Mouse (Mus musculus): ENCODE data around the gene Mllt11. TPM values are rescaled to one million over a fixed set of nuclear protein-coding genes. Genes with fewer than 3 reads are reported as not detected.
A peak's percentile ranks its signal among the peaks of the same experiment; 100 is the strongest.

Mllt11 gene
- total RNA-seq (2014; rRNA removed) (347 and 357 TPM in 2 replicates), polyA plus RNA-seq (2015; fragmentation: Nextera tagmentation; extraction: Ambion mirVana) (446 and 473 TPM in 2 replicates)

- peak within 1 kb of the TSS; percentile 93 for H3K27ac ChIP-seq
- 43% methylated on average over 13 of the region's 13 CpGs for WGBS
- no peaks in the 10 kb centered on the region for H3K27me3 ChIP-seq (ENCODE audit: insufficient read depth, low read length)
- H3K9me3 ChIP-seq (ENCODE audit: low read length) = no peaks in the 10 kb centered on the region
- H3K9ac ChIP-seq (replicated peaks; ENCODE audit: low read length) = 0 out of 2 replicates have a peak within 1 kb of the TSS, but pooled peaks have one; percentile 21
- no peak within 1 kb of the TSS for H3K4me3 ChIP-seq (ENCODE audit: low read length)
- no peak for TF ChIP-seq CTCF (IDR thresholded peaks at IDR 0.05; ENCODE audit: low read depth)
- DNase-seq (ENCODE audit: low spot score) = no peak
- ATAC-seq = no peak
- peaks cover 20% of the 10 kb centered on the region for H3K4me1 ChIP-seq (ENCODE audit: insufficient read depth, low read length)
- peak within 1 kb of the TSS; percentile 91 for H3K4me2 ChIP-seq (ENCODE audit: low read depth, low read length)
- H3K36me3 ChIP-seq (ENCODE audit: insufficient read depth, low read length) = peaks cover 48% of the 10 kb centered on the region
These were observed at the start of gene Mllt11 for GRCm38 (mm10) chr3:95231298-95232221. Gene Mllt11, minus strand, starts transcription at chr3:95232171.

- WGBS = under 1% methylated on average over 53 of the region's 53 CpGs
- no peaks in the 10 kb centered on the region for H3K9me3 ChIP-seq (ENCODE audit: low read length)
- ATAC-seq (peak; percentile 92), DNase-seq (ENCODE audit: low spot score) (peak; percentile 99)
- peak within 1 kb of the TSS; percentile 82 for H3K9ac ChIP-seq (replicated peaks; ENCODE audit: low read length)
- H3K27ac ChIP-seq = peak within 1 kb of the TSS; percentile 90
- peak within 1 kb of the TSS; percentile 86 for H3K4me2 ChIP-seq (ENCODE audit: low read depth, low read length)
- no peaks in the 10 kb centered on the region for H3K36me3 ChIP-seq (ENCODE audit: insufficient read depth, low read length)
- H3K4me3 ChIP-seq (ENCODE audit: low read length) = peak within 1 kb of the TSS; percentile 70
- peaks cover 6% of the 10 kb centered on the region; the same call in 1 of the 2 replicates for H3K4me1 ChIP-seq (ENCODE audit: insufficient read depth, low read length)
- H3K27me3 ChIP-seq (ENCODE audit: insufficient read depth, low read length) = no peaks in the 10 kb centered on the region
- peak; percentile 59 for TF ChIP-seq CTCF (IDR thresholded peaks at IDR 0.05; ENCODE audit: low read depth)
These were observed 49.5 kb upstream of the Mllt11 start, which contains the start of the genes Mindy1 and Prune1 for GRCm38 (mm10) chr3:95281216-95282126. Gene Mindy1, plus strand, starts transcription at chr3:95281345. Gene Prune1, minus strand, starts transcription at chr3:95282076.

GRCm38 (mm10) chr3:95280747-95281146, 48.8 kb upstream of the Mllt11 start:
- Histone ChIP-seq H3K9ac (replicated peaks; ENCODE audit: low read length) (peak overlapping the region; percentile 82), H3K27me3 (ENCODE audit: insufficient read depth, low read length) (no peaks in the 10 kb centered on the region), H3K4me1 (ENCODE audit: insufficient read depth, low read length) (peaks cover 6% of the 10 kb centered on the region; the same call in 1 of the 2 replicates), H3K4me3 (ENCODE audit: low read length) (peak overlapping the region; percentile 70), H3K36me3 (ENCODE audit: insufficient read depth, low read length) (no peaks in the 10 kb centered on the region), H3K27ac (peak overlapping the region; percentile 90), H3K4me2 (ENCODE audit: low read depth, low read length) (peak overlapping the region; percentile 86), H3K9me3 (ENCODE audit: low read length) (no peaks in the 10 kb centered on the region)
- DNase-seq (ENCODE audit: low spot score) (peak; percentile 51), ATAC-seq (no peak)
- 22% methylated on average over 8 of the region's 8 CpGs for WGBS
- no peak for TF ChIP-seq CTCF (IDR thresholded peaks at IDR 0.05; ENCODE audit: low read depth)

GRCm38 (mm10) chr3:95277149-95277551, 45.2 kb upstream of the Mllt11 start:
- no peak for TF ChIP-seq CTCF (IDR thresholded peaks at IDR 0.05; ENCODE audit: low read depth)
- no peaks in the 10 kb centered on the region for H3K9me3 ChIP-seq (ENCODE audit: low read length)
- WGBS = 82% methylated on average over 1 of the region's 1 CpGs
- ATAC-seq = no peak
- no peak overlapping the region for H3K27ac ChIP-seq
- no peak overlapping the region for H3K4me3 ChIP-seq (ENCODE audit: low read length)
- no peaks in the 10 kb centered on the region for H3K4me1 ChIP-seq (ENCODE audit: insufficient read depth, low read length)
- H3K27me3 ChIP-seq (ENCODE audit: insufficient read depth, low read length) = no peaks in the 10 kb centered on the region
- no peak for DNase-seq (ENCODE audit: low spot score)
- no peak overlapping the region for H3K4me2 ChIP-seq (ENCODE audit: low read depth, low read length)
- 0 out of 2 replicates have a peak, but pooled peaks cover 1% of the 10 kb centered on the region for H3K36me3 ChIP-seq (ENCODE audit: insufficient read depth, low read length)
- H3K9ac ChIP-seq (replicated peaks; ENCODE audit: low read length) = no peak overlapping the region

GRCm38 (mm10) chr3:95276428-95276934, 44.5 kb upstream of the Mllt11 start:
- H3K9ac ChIP-seq (replicated peaks; ENCODE audit: low read length) = no peak overlapping the region
- H3K27me3 ChIP-seq (ENCODE audit: insufficient read depth, low read length) = no peaks in the 10 kb centered on the region
- no peak overlapping the region for H3K27ac ChIP-seq
- H3K4me1 ChIP-seq (ENCODE audit: insufficient read depth, low read length) = no peaks in the 10 kb centered on the region
- H3K4me3 ChIP-seq (ENCODE audit: low read length) = no peak overlapping the region
- no peak for TF ChIP-seq CTCF (IDR thresholded peaks at IDR 0.05; ENCODE audit: low read depth)
- H3K36me3 ChIP-seq (ENCODE audit: insufficient read depth, low read length) = 0 out of 2 replicates have a peak, but pooled peaks cover 3% of the 10 kb centered on the region
- no peaks in the 10 kb centered on the region for H3K9me3 ChIP-seq (ENCODE audit: low read length)
- ATAC-seq (no peak), DNase-seq (ENCODE audit: low spot score) (no peak)
- no peak overlapping the region for H3K4me2 ChIP-seq (ENCODE audit: low read depth, low read length)
- 84% methylated on average over 5 of the region's 5 CpGs for WGBS

- Histone ChIP-seq H3K9ac (replicated peaks; ENCODE audit: low read length) (no peak overlapping the region), H3K4me2 (ENCODE audit: low read depth, low read length) (no peak overlapping the region), H3K27me3 (ENCODE audit: insufficient read depth, low read length) (no peaks in the 10 kb centered on the region), H3K36me3 (ENCODE audit: insufficient read depth, low read length) (0 out of 2 replicates have a peak, but pooled peaks cover 3% of the 10 kb centered on the region), H3K27ac (no peak overlapping the region), H3K9me3 (ENCODE audit: low read length) (no peaks in the 10 kb centered on the region), H3K4me1 (ENCODE audit: insufficient read depth, low read length) (no peaks in the 10 kb centered on the region), H3K4me3 (ENCODE audit: low read length) (no peak overlapping the region)
- no peak for DNase-seq (ENCODE audit: low spot score)
- TF ChIP-seq CTCF (IDR thresholded peaks at IDR 0.05; ENCODE audit: low read depth) = no peak
- ATAC-seq = no peak
- WGBS = 79% methylated on average over 6 of the region's 6 CpGs
These were observed 43.2 kb upstream of the Mllt11 start for GRCm38 (mm10) chr3:95275161-95275560.
